Mouse (Mus musculus) spleen, adult 2 months (tissue): ENCODE data around the gene Wrap73. TPM values are rescaled to one million over a fixed set of nuclear protein-coding genes. Genes with fewer than 3 reads are reported as not detected.

Experiments used
- DNase-seq, 2 experiments: peaks; one replicate each; pipeline versions ENCODE4 v3.0.0 to v3.0.0-alpha.2; 2012 to 2021; ENCODE audit warnings: low spot score in 2 of 2, low read depth in 1 of 2
- H3K27ac ChIP-seq: fragments of 200-500 bp; 2 replicates; pipeline ENCODE4 v1.5.1; 2012; ENCODE audit warnings: low read length, inconsistent platforms; ENCODE audit not compliant: insufficient read depth
- H3K27me3 ChIP-seq: fragments of 200-500 bp; 2 replicates; pipeline ENCODE4 v1.6.1; 2012; ENCODE audit warnings: mild to moderate bottlenecking, moderate library complexity, low read length, inconsistent platforms; ENCODE audit not compliant: control insufficient read depth, insufficient read depth
- H3K36me3 ChIP-seq: fragments of 200-500 bp; 2 replicates; pipeline ENCODE4 v1.6.1; 2012; ENCODE audit warnings: mild to moderate bottlenecking, low read length, inconsistent platforms; ENCODE audit not compliant: control insufficient read depth, insufficient read depth
- H3K4me1 ChIP-seq: fragments of 200-500 bp; 2 replicates; pipeline ENCODE4 v1.6.1; 2011; ENCODE audit warnings: inconsistent platforms; ENCODE audit not compliant: control insufficient read depth, insufficient read depth, insufficient read length
- H3K4me3 ChIP-seq: fragments of 200-500 bp; 2 replicates; pipeline ENCODE4 v1.5.1; 2011; ENCODE audit warnings: mild to moderate bottlenecking, inconsistent platforms; ENCODE audit not compliant: insufficient read depth, insufficient read length; ENCODE audit errors: extremely low read depth
- CTCF ChIP-seq: fragments of 200-500 bp; IDR thresholded peaks from 2 replicates; pipeline ENCODE4 v1.5.1; 2011; ENCODE audit warnings: mild to moderate bottlenecking, inconsistent platforms; ENCODE audit not compliant: insufficient read depth, insufficient read length, insufficient replicate concordance; ENCODE audit errors: extremely low read depth
- POLR2A ChIP-seq: fragments of 200-500 bp; IDR thresholded peaks from 2 replicates; pipeline ENCODE4 v1.6.1; 2011; ENCODE audit warnings: low read depth, low read length, inconsistent platforms
- WGBS: fragments of 180-500 bp; shearing (Covaris S2); methylation state at CpG from one replicate; pipeline ENCODE4 v1.1.7; 2018; 5-methylcytosine and 5-hydroxymethylcytosine counted together
- polyA plus RNA-seq: library from polyadenylated mRNA; depleted of rRNA; stranded (reverse); fragments of >200 nt; gene quantifications from 2 replicates; pipeline ENCODE4 v1.2.3, GENCODE M21; 2012

Wrap73 gene
- polyA plus RNA-seq, 1 experiment, result 24.7 TPM

DNA sequence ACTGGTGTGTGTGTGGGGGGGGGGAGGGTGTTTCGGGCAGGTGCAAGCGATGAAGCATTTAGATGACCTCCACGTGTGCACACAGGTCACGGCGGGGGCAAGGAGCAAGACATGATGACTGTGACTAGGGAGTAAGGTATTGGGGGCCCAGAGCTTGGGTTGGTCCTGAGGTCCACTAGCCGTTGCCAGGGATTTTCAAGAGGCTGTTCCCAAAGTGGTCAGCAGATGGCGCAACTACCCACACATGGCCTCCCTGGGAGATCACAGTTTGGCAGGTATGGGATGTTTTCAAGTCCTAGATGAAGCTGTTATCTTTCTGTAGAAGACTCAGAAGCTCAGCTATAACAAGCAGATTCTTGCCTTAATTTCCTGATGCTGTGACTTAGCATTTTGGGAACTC, 21.1 kb downstream of the Wrap73 start:
- no peaks in the 10 kb centered on the region for H3K27me3 ChIP-seq
- TF ChIP-seq POLR2A (no peak), CTCF (peak; percentile 77; the same call in 1 of the 2 replicates)
- DNase-seq, result peak in 1 of 2 experiments; percentile 64
- peaks cover 1% of the 10 kb centered on the region; the same call in 1 of the 2 replicates for H3K36me3 ChIP-seq
- 17% methylated on average over 7 of the region's 7 CpGs for WGBS
- H3K4me3 ChIP-seq, result no peak overlapping the region
- H3K4me1 ChIP-seq, result peaks cover 10% of the 10 kb centered on the region; the same call in 1 of the 2 replicates
- H3K27ac ChIP-seq, result no peak overlapping the region

- DNase-seq, result peak in 1 of 2 experiments; percentile 39
- H3K36me3 ChIP-seq, result no peaks in the 10 kb centered on the region
- WGBS, result 28% methylated on average over 5 of the region's 5 CpGs
- H3K4me3 ChIP-seq, result no peak overlapping the region
- peaks cover 13% of the 10 kb centered on the region for H3K27me3 ChIP-seq
- H3K27ac ChIP-seq, result no peak overlapping the region
- H3K4me1 ChIP-seq, result peaks cover 5% of the 10 kb centered on the region; the same call in 1 of the 2 replicates
- TF ChIP-seq POLR2A (no peak), CTCF (peak; percentile 36; the same call in 1 of the 2 replicates)
These were observed 24.9 kb downstream of the Wrap73 start for GRCm38 (mm10) chr4:154167053-154167452.

DNA sequence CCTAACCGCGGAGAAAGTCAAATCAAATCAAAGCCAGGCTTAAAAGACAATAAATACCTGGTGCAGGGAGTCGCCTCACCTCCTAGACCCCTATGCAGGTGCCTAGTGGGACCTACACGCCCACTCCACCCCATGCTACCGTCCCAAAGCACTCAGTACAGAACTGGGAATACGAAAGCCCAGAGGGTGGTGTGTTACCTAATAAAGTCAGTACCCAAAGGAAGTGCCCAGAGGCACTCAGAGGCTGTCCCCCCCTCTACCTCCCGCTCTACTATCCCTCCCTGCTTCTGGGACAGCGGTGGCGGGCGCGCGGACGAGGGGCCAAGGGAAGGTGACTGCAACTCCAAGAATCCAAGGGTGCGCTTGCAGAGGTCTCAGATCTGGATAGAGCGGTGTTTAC, 27.8 kb downstream of the Wrap73 start:
- H3K4me1 ChIP-seq, result peaks cover 5% of the 10 kb centered on the region; the same call in 1 of the 2 replicates
- no peak overlapping the region for H3K4me3 ChIP-seq
- DNase-seq, result no peak
- H3K27me3 ChIP-seq, result peaks cover 13% of the 10 kb centered on the region
- H3K36me3 ChIP-seq, result no peaks in the 10 kb centered on the region
- H3K27ac ChIP-seq, result no peak overlapping the region
- TF ChIP-seq POLR2A (no peak), CTCF (no peak)
- 5% methylated on average over 15 of the region's 15 CpGs for WGBS

DNA sequence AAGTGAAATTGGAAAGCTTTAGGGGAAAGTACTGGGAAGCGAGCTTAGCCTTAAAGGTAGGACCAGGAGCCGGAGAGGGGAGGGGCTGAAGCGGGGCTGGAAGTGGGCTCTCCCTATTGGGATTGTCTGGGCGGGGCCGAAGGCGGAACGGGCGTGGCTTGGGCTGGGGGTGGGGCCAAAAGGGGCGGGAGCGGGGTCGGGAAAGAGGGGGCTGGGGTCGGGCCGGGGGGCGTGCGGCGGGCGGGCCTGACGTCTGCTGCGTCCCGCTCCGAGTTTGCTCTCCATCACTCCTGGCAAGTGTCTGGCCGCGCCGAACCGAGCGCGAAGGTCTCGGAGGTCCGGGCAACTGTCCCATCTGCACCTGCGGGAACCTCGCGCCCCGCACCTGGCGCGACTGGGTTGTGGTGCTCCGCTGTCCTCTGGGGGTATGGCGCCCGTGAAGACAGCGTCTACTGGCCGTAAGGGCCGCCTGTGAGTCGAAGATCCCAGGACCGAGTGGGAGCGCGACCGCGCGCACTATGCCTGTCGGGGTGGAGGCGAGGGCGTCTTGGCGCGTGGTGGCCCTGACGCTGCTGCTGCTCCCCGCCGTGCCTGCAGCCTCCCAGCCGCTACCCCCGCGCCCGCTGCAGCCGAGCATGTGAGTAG, 28.5 kb downstream of the Wrap73 start, which contains the start of gene Megf6:
TSS of gene Megf6 (plus strand) at position 225 of the 645 bp plus-strand sequence.
- H3K27me3 ChIP-seq, result peaks cover 13% of the 10 kb centered on the region
- DNase-seq, result no peak
- peak within 1 kb of the TSS; percentile 23; the same call in 1 of the 2 replicates for H3K4me3 ChIP-seq

GRCm38 (mm10) chr4:154171151-154171930, 29.2 kb downstream of the Wrap73 start:
- peaks cover 13% of the 10 kb centered on the region for H3K27me3 ChIP-seq
- WGBS, result 3% methylated on average over 37 of the region's 37 CpGs
- DNase-seq, result no peak
- TF ChIP-seq CTCF (no peak), POLR2A (no peak)
- no peaks in the 10 kb centered on the region for H3K36me3 ChIP-seq
- H3K27ac ChIP-seq, result no peak overlapping the region
- H3K4me1 ChIP-seq, result peaks cover 5% of the 10 kb centered on the region; the same call in 1 of the 2 replicates
- H3K4me3 ChIP-seq, result peak overlapping the region; percentile 23; the same call in 1 of the 2 replicates

More for the DNA sequence above, 28.5 kb downstream of the Wrap73 start, which contains the start of gene Megf6:
- H3K4me1 ChIP-seq, result peaks cover 5% of the 10 kb centered on the region; the same call in 1 of the 2 replicates
- H3K27ac ChIP-seq, result no peak within 1 kb of the TSS
- TF ChIP-seq POLR2A (no peak), CTCF (no peak)
- no peaks in the 10 kb centered on the region for H3K36me3 ChIP-seq
- WGBS, result 1% methylated on average over 51 of the region's 61 CpGs

GRCm38 (mm10) chr4:154171931-154172604, 29.9 kb downstream of the Wrap73 start:
- TF ChIP-seq CTCF (no peak), POLR2A (no peak)
- DNase-seq, result no peak
- peaks cover 13% of the 10 kb centered on the region for H3K27me3 ChIP-seq
- no peak overlapping the region for H3K4me3 ChIP-seq
- H3K36me3 ChIP-seq, result no peaks in the 10 kb centered on the region
- H3K27ac ChIP-seq, result no peak overlapping the region
- H3K4me1 ChIP-seq, result peaks cover 5% of the 10 kb centered on the region; the same call in 1 of the 2 replicates
- WGBS, result 51% methylated on average over 13 of the region's 13 CpGs
